Mouse (Mus musculus) cortical plate, adult 2 months (tissue): ENCODE results near the gene Whamm.

Source experiments
- CTCF ChIP-seq: fragments of 200-500 bp; IDR thresholded peaks from 2 replicates; pipeline ENCODE4 v1.5.1; 2011; ENCODE audit warnings: mild to moderate bottlenecking, control low read depth, low read length; ENCODE audit not compliant: insufficient read depth; ENCODE audit errors: extremely low read depth
- POLR2A ChIP-seq: fragments of 200-500 bp; IDR thresholded peaks from 2 replicates; pipeline ENCODE4 v1.6.1; 2011; ENCODE audit warnings: mild to moderate bottlenecking, low read length, control low read depth; ENCODE audit not compliant: insufficient read depth; ENCODE audit errors: extremely low read depth

DNA sequence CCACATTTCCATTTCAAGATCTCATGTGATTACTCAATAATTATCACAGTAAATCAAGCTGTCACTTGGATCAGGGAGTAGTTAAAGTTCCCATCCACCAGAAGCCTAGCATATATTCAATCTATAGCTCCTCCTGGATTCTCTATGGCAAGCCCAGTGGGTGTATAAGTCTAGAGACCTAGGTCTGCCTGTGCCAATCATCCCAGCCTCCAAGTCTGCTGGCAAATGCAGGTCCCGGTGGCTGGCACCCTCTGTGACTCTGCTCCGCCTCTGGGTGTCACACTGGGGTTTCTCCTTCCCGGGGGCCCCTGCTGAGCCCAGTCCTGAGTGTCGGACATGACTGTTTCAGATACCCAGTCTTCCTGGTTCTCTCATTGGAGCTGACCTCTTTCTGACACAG, 51.7 kb downstream of the Whamm start:
- no peak for TF ChIP-seq POLR2A
- no peak for TF ChIP-seq CTCF
